Mouse (Mus musculus) myocyte (in vitro differentiated cells): Measurements from ENCODE around the gene Six5.

Source experiments
- CEBPB ChIP-seq: IDR thresholded peaks from 2 replicates; pipeline ENCODE4 v1.6.1; 2011; ENCODE audit warnings: mild to moderate bottlenecking, moderate library complexity; ENCODE audit not compliant: poor library complexity, insufficient read depth, severe bottlenecking
- E2F4 ChIP-seq: IDR thresholded peaks from one replicate; pipeline ENCODE4 v1.6.1; 2011; ENCODE audit warnings: mild to moderate bottlenecking, control low read depth, moderate library complexity; ENCODE audit not compliant: insufficient read depth
- MAX ChIP-seq: IDR thresholded peaks from one replicate; pipeline ENCODE4 v1.6.1; 2011; ENCODE audit warnings: low read depth, mild to moderate bottlenecking, control low read depth
- POLR2A ChIP-seq: IDR thresholded peaks from one replicate; pipeline ENCODE4 v1.6.1; 2011; ENCODE audit warnings: low read depth, mild to moderate bottlenecking, control low read depth, moderate library complexity; ENCODE audit not compliant: insufficient read length
- POLR2AphosphoS2 ChIP-seq: IDR thresholded peaks from one replicate; pipeline ENCODE4 v1.6.1; 2011; ENCODE audit warnings: low read depth, control low read depth; ENCODE audit not compliant: insufficient read length
- REST ChIP-seq: IDR thresholded peaks from one replicate; pipeline ENCODE4 v1.6.1; 2011; ENCODE audit warnings: mild to moderate bottlenecking, control low read depth, moderate library complexity; ENCODE audit not compliant: insufficient read depth, insufficient read length
- SRF ChIP-seq: IDR thresholded peaks from one replicate; pipeline ENCODE4 v1.6.1; 2011; ENCODE audit warnings: low read depth; ENCODE audit not compliant: control insufficient read depth, insufficient read length
- TCF3 ChIP-seq: IDR thresholded peaks from one replicate; pipeline ENCODE4 v1.6.1; 2011; ENCODE audit warnings: low read depth, control low read depth; ENCODE audit not compliant: insufficient read length

DNA sequence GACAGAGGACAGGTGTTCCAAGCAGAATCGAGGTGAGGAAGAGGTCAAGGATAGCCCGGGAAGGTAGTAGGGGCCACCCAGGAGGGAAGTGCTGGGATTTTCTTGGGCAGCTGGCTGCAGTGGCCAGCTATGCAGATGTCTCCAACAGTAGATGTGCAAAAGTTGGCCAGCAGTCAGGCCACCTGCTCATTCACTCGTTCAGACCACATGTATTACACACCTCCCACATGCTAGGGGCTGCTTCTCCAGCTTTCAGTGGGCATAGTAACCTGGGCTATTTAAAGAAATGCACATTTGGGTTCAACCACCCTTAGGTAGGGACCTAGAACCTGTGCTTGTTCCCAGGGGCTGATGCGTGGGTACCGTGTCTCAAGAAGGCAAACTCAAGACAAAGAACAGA lies 33.4 kb downstream of the Six5 start:
- TF ChIP-seq E2F4 (no peak), MAX (no peak), CEBPB (no peak), POLR2A (no peak), TCF3 (no peak), POLR2AphosphoS2 (no peak), REST (no peak), SRF (no peak)
